Mouse (Mus musculus): ENCODE data around the gene Mmp10. TPM values are rescaled to one million over a fixed set of nuclear protein-coding genes. Genes with fewer than 3 reads are reported as not detected.

Gene Mmp10
- total RNA-seq (2012; rRNA removed) (not detected in 2 replicates), polyA plus RNA-seq (2012; ENCODE audit: insufficient read depth in 1 of 2, insufficient read length in 2 of 2, low read depth in 1 of 2, low replicate concordance in 2 of 2, missing spikeins in 1 of 2) (not detected)

DNA sequence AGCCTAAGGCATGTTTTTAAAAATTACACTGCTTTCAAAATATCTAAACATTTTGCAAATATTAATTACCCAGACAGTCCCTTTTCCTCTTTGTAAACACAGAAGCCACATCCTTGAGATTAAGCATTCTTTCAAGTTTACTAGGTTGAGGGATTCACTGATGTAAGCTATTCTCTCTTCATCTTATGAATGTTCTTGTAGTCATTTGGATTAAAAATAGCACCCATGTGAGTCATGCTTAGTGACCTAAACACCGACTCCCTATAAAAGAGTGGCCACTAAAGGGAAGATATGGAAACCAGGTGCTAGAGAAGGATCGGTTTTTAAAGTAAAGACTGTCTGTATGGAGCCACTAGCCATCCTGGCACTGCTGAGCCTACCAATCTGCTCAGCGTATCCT, at the start of gene Mmp10:
TSS of gene Mmp10 (plus strand) at position 302 of the 400 bp plus-strand sequence.
- no peak for DNase-seq (ENCODE audit: low read depth, low spot score)
- H3K79me2 ChIP-seq (ENCODE audit: control insufficient read depth, insufficient read depth, low read length, poor library complexity) = no peaks in the 10 kb centered on the region
- no peak for TF ChIP-seq TAL1 (IDR thresholded peaks at IDR 0.05; ENCODE audit: low read length)
- TF ChIP-seq POLR2A (IDR thresholded peaks at IDR 0.05; ENCODE audit: control insufficient read depth in 1 of 2, insufficient read depth in 1 of 2, low read depth in 1 of 2, low read length in 2 of 2, poor library complexity in 1 of 2) = no peak
- no peak for TF ChIP-seq ELF1 (IDR thresholded peaks at IDR 0.05; ENCODE audit: low read depth, low read length)
- no peak for TF ChIP-seq MXI1 (IDR thresholded peaks at IDR 0.05; ENCODE audit: low read depth, low read length)
- TF ChIP-seq GATA1 (IDR thresholded peaks at IDR 0.05; ENCODE audit: low read depth, low read length) = no peak
- no peak for TF ChIP-seq MEF2A (IDR thresholded peaks at IDR 0.05; ENCODE audit: extremely low read depth, insufficient replicate concordance, low read depth, low read length, poor library complexity, severe bottlenecking)
- TF ChIP-seq RAD21 (IDR thresholded peaks at IDR 0.05; ENCODE audit: low read depth, low read length) = no peak
- TF ChIP-seq SMC3 (IDR thresholded peaks at IDR 0.05; ENCODE audit: low read depth, low read length) = no peak
- TF ChIP-seq SIN3A (IDR thresholded peaks at IDR 0.05; ENCODE audit: low read length) = no peak
- TF ChIP-seq ZKSCAN1 (IDR thresholded peaks at IDR 0.05; ENCODE audit: low read depth, low read length) = no peak
- no peak for TF ChIP-seq POLR2AphosphoS2 (IDR thresholded peaks at IDR 0.05; ENCODE audit: low read length)
- TF ChIP-seq ZNF384 (IDR thresholded peaks at IDR 0.05; ENCODE audit: low read depth, low read length) = no peak
- no peak for TF ChIP-seq MAFK (IDR thresholded peaks at IDR 0.05; ENCODE audit: borderline replicate concordance, low read depth, low read length)
- H3K27me3 ChIP-seq (ENCODE audit: control insufficient read depth in 1 of 2, insufficient read depth in 2 of 2, low read length in 2 of 2) = peaks cover 0 to 3% of the 10 kb centered on the region in 2 experiments; a peak in 3 of 4 replicates
- no peaks in the 10 kb centered on the region for H3K36me3 ChIP-seq (ENCODE audit: control insufficient read depth in 1 of 2, insufficient read depth in 2 of 2, low read length in 2 of 2)
- H3K9me3 ChIP-seq (replicated peaks; ENCODE audit: insufficient read depth, low read length) = no peaks in the 10 kb centered on the region
- no peak within 1 kb of the TSS for H3K27ac ChIP-seq (ENCODE audit: control insufficient read depth, low read depth, low read length)
- H3K4me3 ChIP-seq (ENCODE audit: control insufficient read depth in 1 of 2, insufficient read depth in 1 of 2, low read depth in 2 of 2, low read length in 2 of 2) = no peak within 1 kb of the TSS
- H3K9ac ChIP-seq (ENCODE audit: control insufficient read depth, low read depth, low read length, poor library complexity, severe bottlenecking) = no peak within 1 kb of the TSS
- H3K4me1 ChIP-seq (ENCODE audit: control insufficient read depth in 1 of 2, insufficient read depth in 2 of 2, low read length in 2 of 2) = no peaks in the 10 kb centered on the region

DNA sequence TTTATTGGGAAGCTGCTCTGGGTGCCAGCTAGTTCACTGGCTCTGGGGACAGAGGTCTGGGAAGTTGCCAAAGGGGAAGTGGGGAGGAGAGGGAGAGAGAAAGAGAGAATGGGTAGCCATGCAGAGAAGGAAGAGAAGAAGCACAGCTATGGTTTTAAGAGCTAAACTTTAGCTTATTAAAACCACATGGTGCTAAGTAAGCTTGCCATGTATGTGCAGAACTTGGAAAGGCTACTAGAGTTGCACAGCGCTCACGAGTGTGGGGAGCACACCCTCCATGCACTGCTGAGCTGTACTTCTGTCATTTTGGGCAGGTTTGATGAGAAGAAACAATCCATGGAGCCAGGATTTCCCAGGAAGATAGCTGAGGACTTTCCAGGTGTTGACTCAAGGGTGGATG, 48.9 kb upstream of the Mmp10 start:
- Histone ChIP-seq H3K27ac (ENCODE audit: control insufficient read depth, low read depth, low read length) (no peak overlapping the region), H3K27me3 (ENCODE audit: control insufficient read depth in 1 of 2, insufficient read depth in 2 of 2, low read length in 2 of 2) (peaks cover 0 to 4% of the 10 kb centered on the region in 2 experiments; a peak in 2 of 4 replicates), H3K4me3 (ENCODE audit: control insufficient read depth in 1 of 2, insufficient read depth in 1 of 2, low read depth in 2 of 2, low read length in 2 of 2) (no peak overlapping the region), H3K4me1 (ENCODE audit: control insufficient read depth in 1 of 2, insufficient read depth in 2 of 2, low read length in 2 of 2) (no peaks in the 10 kb centered on the region), H3K36me3 (ENCODE audit: control insufficient read depth in 1 of 2, insufficient read depth in 2 of 2, low read length in 2 of 2) (no peaks in the 10 kb centered on the region), H3K9me3 (replicated peaks; ENCODE audit: insufficient read depth, low read length) (no peaks in the 10 kb centered on the region), H3K79me2 (ENCODE audit: control insufficient read depth, insufficient read depth, low read length, poor library complexity) (no peaks in the 10 kb centered on the region), H3K9ac (ENCODE audit: control insufficient read depth, low read depth, low read length, poor library complexity, severe bottlenecking) (no peak overlapping the region)
- TF ChIP-seq CHD2 (IDR thresholded peaks at IDR 0.05; ENCODE audit: low read length) (no peak), SMC3 (IDR thresholded peaks at IDR 0.05; ENCODE audit: low read depth, low read length) (no peak), UBTF (IDR thresholded peaks at IDR 0.05; ENCODE audit: borderline replicate concordance, insufficient read depth, low read depth, low read length) (no peak), MAFK (IDR thresholded peaks at IDR 0.05; ENCODE audit: borderline replicate concordance, low read depth, low read length) (no peak), GATA1 (IDR thresholded peaks at IDR 0.05; ENCODE audit: low read depth, low read length) (no peak), POLR2AphosphoS2 (IDR thresholded peaks at IDR 0.05; ENCODE audit: low read length) (no peak), NELFE (IDR thresholded peaks at IDR 0.05; ENCODE audit: low read depth, low read length) (no peak), MAZ (IDR thresholded peaks at IDR 0.05; ENCODE audit: low read depth, low read length) (no peak), MEF2A (IDR thresholded peaks at IDR 0.05; ENCODE audit: extremely low read depth, insufficient replicate concordance, low read depth, low read length, poor library complexity, severe bottlenecking) (no peak), ZNF384 (IDR thresholded peaks at IDR 0.05; ENCODE audit: low read depth, low read length) (no peak), ELF1 (IDR thresholded peaks at IDR 0.05; ENCODE audit: low read depth, low read length) (no peak), USF2 (IDR thresholded peaks at IDR 0.05; ENCODE audit: borderline replicate concordance in 1 of 2, insufficient read depth in 1 of 2, low read depth in 1 of 2, low read length in 2 of 2) (no peak), NRF1 (IDR thresholded peaks at IDR 0.05; ENCODE audit: insufficient read depth, low read depth, low read length, poor library complexity, severe bottlenecking) (no peak), KAT2A (conservative IDR thresholded peaks at IDR 0.05; ENCODE audit: low read depth, low read length) (no peak), ETS1 (IDR thresholded peaks at IDR 0.05; ENCODE audit: low read depth, low read length) (no peak)
- no peak for DNase-seq (ENCODE audit: low read depth, low spot score)
